Mouse (Mus musculus) gastrocnemius, postnatal 4 days (tissue): ENCODE data around the gene Plscr4. TPM values are rescaled to one million over a fixed set of nuclear protein-coding genes. Genes with fewer than 3 reads are reported as not detected.

Experiments
- DNase-seq, 2 experiments: peaks; one replicate each; pipeline ENCODE4 v3.0.0; 2021 to 2022; ENCODE audit warnings: low spot score in 2 of 2, mixed read lengths in 2 of 2
- total RNA-seq, 2 experiments: library from RNA; stranded (reverse); gene quantifications; 2 replicates each; pipeline ENCODE4 v1.2.3; 2021

Gene Plscr4
- total RNA-seq, 2 experiments from 2014 or later: 7.2 to 8.6 TPM

DNA sequence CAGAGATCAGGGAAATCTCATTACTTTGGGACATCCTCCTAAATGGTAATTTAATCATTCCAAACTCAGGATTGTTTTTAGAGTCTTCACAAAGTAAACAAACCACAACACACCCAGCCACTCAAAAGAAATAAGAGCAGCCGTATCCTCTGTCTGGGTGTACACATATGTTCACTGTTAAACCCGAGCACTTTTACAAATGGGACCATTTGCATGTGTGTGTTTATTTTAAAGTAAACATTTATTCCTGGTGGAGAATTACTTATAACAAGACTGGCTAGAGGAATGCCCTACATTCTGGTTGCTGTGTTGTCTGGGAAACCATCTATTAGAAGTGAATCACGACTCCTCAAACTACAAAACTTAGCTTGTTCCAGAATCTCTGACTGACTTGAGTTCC, 47.1 kb downstream of the Plscr4 start:
- no peak for DNase-seq

DNA sequence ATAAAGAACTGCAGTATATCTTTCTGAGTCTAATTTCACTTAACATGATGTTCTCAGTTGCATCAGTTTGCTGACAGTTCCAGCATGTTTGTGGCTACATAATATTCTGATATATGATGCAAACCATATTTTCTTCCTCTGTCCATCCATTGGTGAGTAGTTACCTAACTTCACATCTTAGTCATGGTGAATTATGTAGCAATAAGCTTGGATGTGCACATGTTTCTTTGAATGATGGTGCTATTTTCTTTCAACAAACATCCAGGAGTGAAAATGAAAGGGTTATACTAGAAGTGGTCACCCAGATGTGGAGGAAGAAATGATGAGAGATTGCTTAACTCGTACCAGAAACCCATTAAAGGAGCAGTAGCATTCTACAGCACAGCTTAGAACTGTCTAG, 47.7 kb downstream of the Plscr4 start:
- no peak for DNase-seq

DNA sequence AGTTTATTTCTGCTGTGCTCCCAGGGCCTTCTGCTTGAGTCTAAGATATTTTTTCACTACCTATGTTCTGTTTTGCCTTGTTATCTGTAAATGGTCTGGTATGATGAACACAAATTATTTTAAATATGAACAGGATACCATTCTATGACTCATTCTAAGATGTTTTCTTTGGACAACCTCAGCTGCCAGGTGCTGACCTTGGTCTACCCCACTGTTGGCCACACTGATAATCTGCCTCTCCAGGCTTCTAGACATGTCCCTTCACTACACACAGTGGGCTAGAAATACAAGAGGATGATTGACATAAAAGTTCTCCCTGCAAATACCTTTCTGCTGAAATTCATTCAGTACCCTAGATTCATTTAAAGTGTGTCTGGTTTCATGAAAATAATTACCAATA, 54.5 kb downstream of the Plscr4 start:
- DNase-seq: no peak

DNA sequence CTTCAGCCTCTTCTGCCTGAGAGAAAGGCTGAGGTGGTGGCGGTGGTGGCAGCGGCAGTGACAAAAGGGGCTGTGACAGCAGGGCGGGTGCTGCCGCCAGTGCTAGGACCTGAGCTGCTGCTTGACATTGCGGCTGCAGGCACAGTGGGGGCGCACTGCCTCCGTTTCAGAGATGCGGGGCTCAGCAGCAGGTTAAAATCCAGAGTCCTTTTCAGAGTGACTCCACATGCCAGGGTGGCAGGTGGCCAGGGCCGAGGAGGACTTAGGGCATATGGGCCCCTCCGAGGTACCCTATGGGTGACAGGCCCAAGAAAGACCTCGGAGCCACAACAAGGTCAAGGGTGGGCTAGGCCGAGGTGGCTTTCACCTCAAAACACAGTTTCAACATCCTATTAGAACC, 59.9 kb downstream of the Plscr4 start:
- DNase-seq: no peak

DNA sequence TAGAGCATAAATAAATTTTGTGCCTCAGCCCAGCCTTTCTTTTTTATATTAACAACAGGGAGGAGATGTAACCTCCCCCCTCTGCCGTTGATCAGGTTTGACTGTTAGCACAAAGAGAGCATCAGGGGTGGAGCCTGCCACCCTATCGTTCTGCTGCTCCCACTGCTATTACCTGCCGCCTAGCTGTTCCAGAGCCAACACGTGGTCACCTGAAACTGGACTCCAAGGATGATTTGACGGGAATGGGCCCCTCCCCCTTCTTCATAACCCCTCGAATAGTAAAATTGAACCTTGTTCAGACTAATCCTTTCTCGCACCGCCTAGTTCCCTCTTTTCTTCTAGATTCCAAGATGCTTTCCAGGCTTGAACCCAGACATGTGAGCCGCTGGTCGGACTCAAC, 63.6 kb downstream of the Plscr4 start:
- DNase-seq: no peak

DNA sequence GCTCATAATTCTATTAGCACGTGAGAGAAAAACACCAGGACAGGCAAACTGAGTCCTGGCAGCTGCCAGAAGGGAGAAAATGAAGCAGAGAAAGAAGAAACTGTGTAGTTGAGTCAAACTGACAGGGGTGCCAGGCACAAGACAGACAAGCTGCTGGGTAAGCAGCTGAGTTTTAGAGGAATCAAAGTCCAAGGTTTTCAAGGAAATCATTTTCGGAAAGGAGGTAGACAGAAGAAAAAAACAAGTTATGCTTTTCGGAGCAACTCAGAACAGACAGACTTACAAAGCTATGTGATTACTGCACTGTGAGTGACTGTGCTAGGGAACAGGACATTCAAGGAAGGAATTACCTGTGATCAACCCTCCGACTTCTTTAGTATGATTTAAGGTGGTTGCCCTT, 67.3 kb downstream of the Plscr4 start:
- DNase-seq: no peak

DNA sequence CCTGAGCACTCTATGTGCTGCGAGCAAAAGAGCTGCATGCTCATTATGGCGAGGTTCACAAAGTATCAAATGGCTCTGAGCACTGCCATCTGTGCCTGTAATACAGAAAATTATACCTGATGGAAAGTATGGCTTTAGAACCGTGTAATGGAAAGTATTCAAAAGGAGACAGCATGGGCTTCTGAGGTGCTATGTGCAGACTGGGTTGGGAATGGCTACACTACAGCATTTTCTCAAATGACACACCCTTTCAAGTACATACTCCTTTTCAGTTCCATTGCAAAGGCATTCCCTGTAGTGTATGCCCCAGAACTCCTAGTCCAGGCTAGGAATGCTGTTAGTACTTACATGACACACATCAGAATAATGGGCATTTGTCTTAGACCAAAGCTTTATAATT, 72.9 kb downstream of the Plscr4 start:
- DNase-seq: no peak

DNA sequence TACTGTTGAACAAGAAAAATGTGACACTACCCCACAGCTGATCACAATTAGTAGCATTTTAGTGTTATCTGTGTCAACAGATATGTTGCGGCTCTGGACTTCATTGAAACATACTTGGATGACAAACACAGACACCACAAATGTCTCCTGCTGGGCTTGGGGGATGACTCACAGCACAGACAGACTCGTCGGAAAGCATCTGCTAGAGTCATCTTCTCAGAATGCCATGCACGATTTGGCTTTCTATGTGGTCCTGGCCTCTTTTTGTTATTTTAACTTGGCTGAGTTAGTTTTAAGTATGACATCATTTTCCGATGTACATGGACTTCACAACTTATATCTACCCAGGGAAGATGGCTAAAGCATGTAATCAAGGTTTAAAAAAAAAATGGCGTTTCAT, 80.6 kb downstream of the Plscr4 start:
- DNase-seq: no peak

DNA sequence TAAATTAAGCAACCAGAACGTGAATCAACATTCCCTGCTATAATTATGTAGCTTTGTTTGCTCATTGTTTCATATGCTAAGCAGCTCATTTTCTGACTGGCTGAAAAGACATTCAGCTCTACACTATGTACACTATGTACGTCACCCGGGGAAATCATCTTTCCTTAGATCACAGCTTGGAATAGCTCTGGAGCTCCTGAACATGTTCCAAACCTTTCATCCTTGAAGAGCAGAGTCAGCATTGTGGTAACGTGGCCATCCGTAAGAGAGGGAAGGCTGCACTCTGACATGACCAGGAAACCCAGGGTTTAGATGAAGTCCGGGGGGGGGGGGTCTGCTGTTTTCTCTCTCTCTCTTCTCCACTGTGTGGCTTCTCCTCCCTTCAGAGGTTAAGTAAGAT, 81.0 kb downstream of the Plscr4 start:
- no peak for DNase-seq

Other genes starting within 250 kb of the Plscr4 start
- gene Plscr1, start 207.6 kb upstream of the Plscr4 start, total RNA-seq: 1 to 10 TPM; 2.5 to 3.1 TPM
- gene Plscr2, start 181.8 kb upstream of the Plscr4 start, total RNA-seq: 1 to 10 TPM; 1.3 TPM
- gene 1700057G04Rik, start 148.0 kb upstream of the Plscr4 start, total RNA-seq: not detected
- gene Plod2, start 84.8 kb downstream of the Plscr4 start, total RNA-seq: 10 to 100 TPM; 26.2 to 31.4 TPM